Mouse (Mus musculus): ENCODE results near the gene Susd3. TPM values are rescaled to one million over a fixed set of nuclear protein-coding genes. Genes with fewer than 3 reads are reported as not detected.

Gene Susd3
- total RNA-seq, 2 experiments from 2014 or later = 0.97 TPM; not detected in 1

DNA sequence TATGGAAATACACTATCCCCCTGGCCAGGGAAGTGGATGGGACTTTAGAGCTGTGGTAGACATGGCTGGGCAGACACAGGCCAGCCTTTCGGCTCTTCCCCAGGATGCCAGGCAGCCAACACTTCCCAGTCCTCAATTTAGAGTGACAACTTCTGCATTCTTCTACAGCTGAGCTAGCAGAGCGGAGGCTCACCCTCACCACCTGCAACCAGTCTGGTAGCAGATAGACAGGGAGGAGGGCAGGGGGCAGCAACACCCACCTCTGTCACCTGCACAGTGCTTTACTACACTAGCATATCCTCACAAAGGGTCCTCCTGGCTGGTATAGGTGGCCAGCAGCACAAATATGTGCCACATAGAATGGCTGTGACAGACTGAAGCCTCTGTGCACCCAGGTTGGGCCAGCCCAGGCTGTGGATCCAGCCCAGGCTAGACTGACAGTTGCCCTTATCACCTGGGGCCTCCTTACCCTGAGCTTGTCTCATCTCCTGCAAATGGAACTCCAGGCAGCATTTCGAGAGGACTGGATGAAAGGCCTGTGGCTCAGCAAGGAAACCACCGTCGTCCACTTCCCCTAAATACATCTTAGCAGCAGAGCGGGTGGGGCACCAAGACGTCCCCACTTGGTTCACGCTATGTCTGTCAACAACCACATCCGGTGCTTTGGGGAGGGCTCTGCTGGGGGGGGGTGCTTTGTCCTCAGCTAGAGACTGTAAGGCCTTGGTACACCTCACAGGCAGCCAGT is 6.0 kb downstream of the Susd3 start:
- TF ChIP-seq CTCF (IDR thresholded peaks at IDR 0.05) = no peak
- intact Hi-C loops (cut with DNase I) = no loop called here
- Histone ChIP-seq H3K27ac (no peak overlapping the region), H3K4me3 (no peak overlapping the region)
- DNase-seq = no peak

- no peak overlapping the region for H3K4me3 ChIP-seq
- DNase-seq = no peak
- TF ChIP-seq CTCF (IDR thresholded peaks at IDR 0.05) = no peak
- intact Hi-C loops (cut with DNase I) = no loop called here
- H3K27ac ChIP-seq = no peak overlapping the region
Observed at GRCm38 (mm10) chr13:49238737-49239136, 9.8 kb downstream of the Susd3 start.

DNA sequence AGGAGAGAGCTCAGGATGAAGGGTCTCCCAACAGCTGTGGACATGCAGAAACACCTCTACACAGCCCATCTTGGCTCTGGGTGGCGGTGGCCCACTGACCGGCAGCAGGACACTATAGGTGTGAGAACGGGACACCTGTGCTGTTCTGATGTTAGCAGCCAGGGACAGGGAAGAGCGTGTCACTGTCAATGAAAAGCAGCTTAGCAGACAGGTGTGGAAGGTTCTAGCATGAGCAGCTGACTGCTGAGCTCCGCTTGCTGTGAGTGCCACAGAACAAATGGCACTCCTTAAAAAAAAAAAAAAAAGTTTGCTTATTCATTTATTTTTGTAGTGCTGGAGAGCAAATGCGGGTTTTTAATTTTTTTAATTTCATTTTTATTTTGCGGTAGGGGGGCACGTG is 10.9 kb downstream of the Susd3 start:
- intact Hi-C loops (cut with DNase I) = no loop called here
- TF ChIP-seq CTCF (IDR thresholded peaks at IDR 0.05) = no peak

GRCm38 (mm10) chr13:49234711-49235110 is 13.8 kb downstream of the Susd3 start:
- intact Hi-C loops (cut with DNase I) = no loop called here
- no peak for DNase-seq
- TF ChIP-seq CTCF (IDR thresholded peaks at IDR 0.05) = no peak; the same call in 1 of the 2 replicates
- no peak overlapping the region for H3K27ac ChIP-seq
- H3K4me3 ChIP-seq = no peak overlapping the region

More for the DNA sequence above, 10.9 kb downstream of the Susd3 start:
- no peak overlapping the region for H3K27ac ChIP-seq
- no peak for DNase-seq
- H3K4me3 ChIP-seq = no peak overlapping the region

DNA sequence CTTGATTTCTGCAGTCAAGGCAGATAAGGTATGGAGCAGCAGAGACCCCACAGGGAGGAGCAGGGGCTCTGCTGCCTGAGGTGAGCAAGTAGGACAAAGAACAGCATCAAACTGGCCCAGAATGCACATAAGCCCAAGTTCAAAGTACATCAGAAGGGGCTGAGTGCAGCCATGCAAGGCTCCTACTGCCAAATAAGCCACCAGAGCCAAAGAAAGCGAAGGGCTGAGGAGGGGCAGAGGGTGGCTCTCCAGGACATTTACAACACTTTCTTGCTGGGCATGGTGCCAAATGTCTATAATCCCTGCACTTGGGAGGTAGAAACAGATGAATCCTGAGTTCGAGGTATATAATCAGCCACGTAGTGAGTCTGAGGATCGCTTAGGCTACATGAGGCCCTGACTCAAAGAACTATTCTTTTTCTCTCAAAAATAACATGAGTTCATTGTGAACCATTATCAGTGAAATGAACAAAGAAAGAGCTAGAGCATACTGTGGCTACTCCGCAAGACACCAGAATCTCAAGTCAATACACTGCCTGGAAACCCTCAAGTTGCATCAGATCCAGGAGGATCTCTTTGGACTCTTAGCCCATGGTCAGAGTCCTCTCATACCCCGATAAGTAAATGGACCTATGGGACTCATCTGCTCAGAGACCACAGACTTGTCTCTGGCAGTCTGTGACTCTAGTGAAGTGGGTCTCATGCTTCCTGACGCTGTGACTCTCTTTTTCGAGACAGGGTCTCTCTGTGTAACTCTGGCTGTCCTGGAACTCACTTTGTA is 14.5 kb downstream of the Susd3 start:
- intact Hi-C loops (cut with DNase I) = no loop called here
- Histone ChIP-seq H3K27ac (no peak overlapping the region), H3K4me3 (no peak overlapping the region)
- TF ChIP-seq CTCF (IDR thresholded peaks at IDR 0.05) = no peak
- no peak for DNase-seq

GRCm38 (mm10) chr13:49225633-49226032 is 22.9 kb downstream of the Susd3 start:
- Histone ChIP-seq H3K4me3 (no peak overlapping the region), H3K27ac (no peak overlapping the region)
- intact Hi-C loops (cut with DNase I) = loop anchor here (5.0 kb wide), 1 partner anchor 57 kb away; no protein-coding TSS in a partner anchor
- TF ChIP-seq CTCF (IDR thresholded peaks at IDR 0.05) = no peak
- DNase-seq = no peak

DNA sequence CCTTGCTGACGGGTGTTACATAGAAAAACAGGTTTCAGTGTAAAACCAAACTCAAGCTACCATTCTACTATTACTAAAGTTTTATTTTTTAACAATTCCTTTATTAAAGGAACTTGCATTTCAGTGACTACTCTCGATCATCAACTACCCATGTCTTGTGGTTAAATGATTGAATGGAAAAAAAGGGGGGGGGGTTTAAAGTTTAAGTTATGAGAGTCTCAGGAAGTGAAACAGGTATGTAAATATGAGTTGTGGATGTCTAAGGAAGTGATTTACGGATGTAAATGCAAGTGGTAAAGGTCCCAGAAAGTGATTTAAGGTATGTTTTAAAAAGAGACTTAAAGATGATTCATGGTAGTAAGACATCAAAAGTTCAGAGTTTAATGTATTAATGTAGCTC is 23.3 kb downstream of the Susd3 start:
- DNase-seq = no peak
- Histone ChIP-seq H3K27ac (peak overlapping the region; percentile 73; the same call in 1 of the 2 replicates), H3K4me3 (peak overlapping the region; percentile 57)
- TF ChIP-seq CTCF (IDR thresholded peaks at IDR 0.05) = no peak
- intact Hi-C loops (cut with DNase I) = loop anchor here (5.0 kb wide), 1 partner anchor 57 kb away; no protein-coding TSS in a partner anchor

GRCm38 (mm10) chr13:49224729-49225128 is 23.8 kb downstream of the Susd3 start:
- no peak for TF ChIP-seq CTCF (IDR thresholded peaks at IDR 0.05)
- Histone ChIP-seq H3K27ac (peak overlapping the region; percentile 73), H3K4me3 (peak overlapping the region; percentile 57)
- DNase-seq = peak; percentile 23
- intact Hi-C loops (cut with DNase I) = loop anchor here (5.0 kb wide), 1 partner anchor 58 kb away; no protein-coding TSS in a partner anchor

DNA sequence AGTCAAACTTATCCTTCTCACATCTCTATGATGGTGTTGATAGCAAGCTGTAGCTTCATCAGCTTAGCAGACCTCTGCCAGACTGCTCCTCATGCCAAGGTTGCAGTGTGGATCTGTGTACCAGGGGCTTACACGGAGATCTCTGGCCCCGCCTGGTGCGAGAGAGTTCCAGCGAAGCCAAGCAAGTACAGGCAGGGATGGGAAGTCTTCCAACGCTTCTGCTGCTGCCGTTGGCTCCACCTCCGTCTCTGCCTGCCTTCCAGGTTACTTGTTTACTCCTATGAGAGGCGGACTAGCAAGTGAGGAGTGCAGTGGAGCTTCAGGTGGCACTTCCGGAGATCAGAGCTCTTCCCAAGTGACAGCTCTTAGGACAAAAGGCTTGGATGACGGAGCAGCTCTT is 24.2 kb downstream of the Susd3 start:
- intact Hi-C loops (cut with DNase I) = no loop called here
- no peak for TF ChIP-seq CTCF (IDR thresholded peaks at IDR 0.05)

DNA sequence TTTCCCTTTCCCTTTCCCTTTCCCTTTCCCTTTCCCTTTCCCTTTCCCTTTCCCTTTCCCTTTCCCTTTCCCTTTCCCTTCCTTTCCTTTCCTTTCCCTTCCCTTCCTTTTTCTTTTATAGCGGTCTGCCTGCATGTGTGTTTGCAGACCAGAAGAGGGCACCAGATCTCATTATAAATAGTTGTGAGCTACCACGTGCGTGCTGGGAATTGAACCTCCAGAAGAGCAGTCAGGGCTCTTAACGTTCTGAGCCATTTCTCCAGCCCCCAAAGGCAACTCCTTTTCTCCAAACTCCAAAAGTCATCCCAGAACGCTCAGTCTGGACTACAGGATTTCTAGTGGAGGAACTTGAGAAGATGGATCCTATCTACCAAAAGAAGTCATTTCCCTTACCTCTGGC is 27.6 kb downstream of the Susd3 start:
- intact Hi-C loops (cut with DNase I) = no loop called here
- Histone ChIP-seq H3K4me3 (no peak overlapping the region), H3K27ac (no peak overlapping the region)
- peak; percentile 4; the same call in 1 of the 2 replicates for TF ChIP-seq CTCF (IDR thresholded peaks at IDR 0.05)
- no peak for DNase-seq

More for the DNA sequence above, 24.2 kb downstream of the Susd3 start:
- H3K4me3 ChIP-seq = peak overlapping the region; percentile 57
- peak overlapping the region; percentile 73 for H3K27ac ChIP-seq
- DNase-seq = peak; percentile 67

- no peak overlapping the region for H3K27ac ChIP-seq
- no peak for TF ChIP-seq CTCF (IDR thresholded peaks at IDR 0.05)
- intact Hi-C loops (cut with DNase I) = loop anchor here (5.0 kb wide), 1 partner anchor 108 kb away; no protein-coding TSS in a partner anchor
- no peak overlapping the region for H3K4me3 ChIP-seq
- no peak for DNase-seq
Observed at GRCm38 (mm10) chr13:49219367-49219766, 29.1 kb downstream of the Susd3 start.

- intact Hi-C loops (cut with DNase I) = loop anchor here (5.0 kb wide), 1 partner anchor 109 kb away; no protein-coding TSS in a partner anchor
- no peak overlapping the region for H3K4me3 ChIP-seq
- no peak for TF ChIP-seq CTCF (IDR thresholded peaks at IDR 0.05)
- DNase-seq = no peak
- H3K27ac ChIP-seq = no peak overlapping the region
Observed at GRCm38 (mm10) chr13:49218651-49219050, 29.9 kb downstream of the Susd3 start.
